Mouse (Mus musculus): Measurements from ENCODE around the gene Btnl6.
"Not testable (repeated sequence)": the region's sequence is repeated elsewhere in the genome, so short reads cannot be mapped to it uniquely, and the experiment has no call there.

The Btnl6 gene

DNA sequence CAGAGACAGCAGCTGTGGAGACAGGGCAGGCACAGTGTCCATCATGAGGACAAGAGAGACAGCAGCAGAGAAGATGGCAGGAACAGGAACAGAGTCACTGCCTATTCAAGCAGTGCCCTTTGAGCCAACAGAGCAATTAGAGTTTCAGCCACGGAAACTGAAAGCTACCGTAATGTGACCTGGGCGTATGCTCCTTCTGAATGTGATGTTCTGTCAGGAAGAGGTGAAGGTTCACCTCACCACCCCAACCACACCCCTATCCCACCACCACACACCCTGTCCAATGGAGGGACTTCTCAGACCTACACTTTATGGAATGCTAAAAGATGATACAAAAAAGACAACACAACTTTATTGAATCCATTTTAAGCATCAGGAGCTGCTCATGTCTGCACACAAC is 19.8 kb downstream of the Btnl6 start:
- DNase-seq (ENCODE audit: low spot score): not testable (repeated sequence)

DNA sequence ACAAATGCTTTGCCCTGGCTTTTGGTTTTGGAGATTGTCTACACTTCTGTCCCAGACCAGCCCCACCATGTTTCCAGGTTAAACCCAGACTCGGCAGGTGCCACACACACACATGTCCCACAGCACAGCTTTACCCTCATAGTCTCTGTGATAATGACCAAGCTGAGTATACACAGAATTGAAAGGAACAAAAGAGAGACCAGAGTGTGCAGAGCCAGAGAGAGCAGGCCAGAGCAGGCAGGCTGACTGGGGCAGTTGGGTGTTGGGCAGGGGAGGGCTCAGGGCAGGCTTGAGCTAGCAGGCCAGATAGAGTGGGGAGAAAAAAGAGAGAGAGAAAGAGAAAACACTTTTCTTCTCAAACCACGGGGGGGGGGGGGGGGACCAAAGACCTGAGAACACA is 20.6 kb downstream of the Btnl6 start:
- DNase-seq (ENCODE audit: low spot score): no peak

DNA sequence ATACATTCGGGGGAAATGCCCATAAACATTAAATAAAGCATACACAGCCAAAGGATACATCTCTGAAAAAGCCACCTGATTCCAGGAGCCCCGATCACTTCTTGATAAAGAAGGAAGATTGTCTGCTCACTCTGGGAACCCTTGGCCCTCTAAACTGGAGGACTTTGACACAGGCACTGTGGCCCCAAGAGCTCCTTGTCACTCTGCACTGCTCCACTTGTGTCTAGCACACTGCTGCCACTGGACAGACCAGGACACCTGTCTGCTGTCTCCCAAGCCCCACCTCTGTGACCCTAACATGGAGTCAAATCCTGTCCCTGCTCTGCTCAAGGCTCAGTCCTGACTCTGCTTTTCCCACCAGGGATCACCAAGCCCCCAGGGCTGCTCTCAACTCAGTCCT is 22.0 kb downstream of the Btnl6 start:
- DNase-seq (ENCODE audit: low spot score): not testable (repeated sequence)

DNA sequence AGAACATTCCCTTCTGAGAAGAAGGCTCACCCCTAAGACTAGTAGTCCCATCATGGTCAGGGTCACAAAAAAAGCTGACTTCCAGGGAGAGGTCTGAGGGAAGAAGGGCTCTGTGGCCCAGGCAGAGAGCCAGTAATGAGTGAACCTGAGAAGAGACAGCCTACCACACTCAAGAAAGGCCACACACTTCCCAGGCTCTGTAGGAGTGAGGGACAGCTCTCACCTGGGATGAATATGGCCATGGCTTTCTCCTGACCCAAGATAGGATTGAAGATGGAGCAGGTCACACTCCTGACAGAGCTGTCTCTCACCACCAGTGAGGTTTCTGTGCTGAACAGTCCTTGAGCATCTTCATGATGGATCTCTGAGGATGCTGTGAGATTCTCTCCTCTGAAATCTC is 24.4 kb downstream of the Btnl6 start:
- no peak for DNase-seq (ENCODE audit: low spot score)

DNA sequence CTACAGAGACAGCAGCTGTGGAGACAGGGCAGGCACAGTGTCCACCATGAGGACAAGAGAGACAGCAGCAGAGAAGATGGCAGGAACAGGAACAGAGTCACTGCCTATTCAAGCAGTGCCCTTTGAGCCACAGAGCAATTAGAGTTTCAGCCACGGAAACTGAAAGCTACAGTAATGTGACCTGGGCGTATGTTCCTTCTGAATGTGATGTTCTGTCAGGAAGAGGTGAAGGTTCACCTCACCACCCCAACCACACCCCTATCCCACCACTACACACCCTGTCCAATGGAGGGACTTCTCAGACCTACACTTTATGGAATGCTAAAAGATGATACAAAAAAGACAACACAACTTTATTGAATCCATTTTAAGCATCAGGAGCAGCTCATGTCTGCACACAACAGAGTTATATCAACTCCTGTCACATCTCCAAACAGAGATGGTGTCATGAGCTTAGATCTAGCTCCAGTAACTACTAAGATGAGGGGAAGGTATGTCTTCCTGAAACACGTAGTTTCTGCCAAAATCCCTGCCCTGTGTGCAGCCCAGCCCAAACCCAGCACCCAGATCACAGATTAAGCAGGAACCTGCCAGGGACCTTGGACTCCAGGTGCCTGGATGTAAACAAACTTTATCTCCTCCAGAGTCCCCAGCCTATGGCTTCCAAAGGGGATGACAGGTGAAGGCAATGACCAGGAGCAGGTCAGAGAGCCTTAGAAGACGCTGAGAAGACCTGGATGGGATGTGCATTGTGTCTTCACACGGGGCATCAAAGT is 39.7 kb downstream of the Btnl6 start, which contains the start of gene Btnl4:
TSS of gene Btnl4 (minus strand) at position 81 of the 776 bp plus-strand sequence.
- DNase-seq (ENCODE audit: low spot score): not testable (repeated sequence)

DNA sequence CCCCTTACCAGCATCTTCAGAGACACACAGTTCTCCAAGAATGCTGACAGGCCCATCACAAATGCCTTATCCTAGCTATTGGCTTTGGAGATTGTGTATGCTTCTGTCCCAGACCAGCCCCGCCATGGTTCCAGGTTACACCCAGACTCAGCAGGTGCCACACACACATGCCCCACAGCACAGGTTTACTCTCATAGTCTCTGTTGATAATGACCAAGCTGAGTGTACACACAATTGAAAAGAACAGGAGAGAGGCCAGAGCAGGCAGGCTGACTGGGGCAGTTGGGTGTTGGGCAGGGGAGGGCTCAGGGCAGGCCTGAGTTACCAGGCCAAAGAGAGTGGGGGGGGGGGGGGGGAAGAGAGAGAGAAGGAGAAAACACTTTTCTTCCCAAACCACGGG is 40.7 kb downstream of the Btnl6 start:
- no peak for DNase-seq (ENCODE audit: low spot score)

DNA sequence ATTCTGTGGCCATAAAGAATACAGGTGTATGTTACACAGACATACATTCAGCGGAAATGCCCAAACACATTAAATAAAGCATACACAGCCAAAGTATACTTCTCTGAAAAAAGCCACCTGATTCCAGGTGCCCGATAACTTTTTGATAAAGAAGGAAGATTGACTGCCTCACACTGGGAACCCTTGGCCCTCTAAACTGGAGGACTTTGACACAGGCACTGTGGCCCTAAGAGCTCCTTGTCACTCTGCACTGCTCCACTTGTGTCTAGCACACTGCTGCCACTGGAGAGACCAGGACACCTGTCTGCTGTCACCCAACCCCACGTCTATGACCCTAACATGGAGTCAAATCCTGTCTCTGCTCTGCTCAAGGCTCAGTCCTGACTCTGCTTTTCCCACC is 42.1 kb downstream of the Btnl6 start:
- DNase-seq (ENCODE audit: low spot score): no peak

DNA sequence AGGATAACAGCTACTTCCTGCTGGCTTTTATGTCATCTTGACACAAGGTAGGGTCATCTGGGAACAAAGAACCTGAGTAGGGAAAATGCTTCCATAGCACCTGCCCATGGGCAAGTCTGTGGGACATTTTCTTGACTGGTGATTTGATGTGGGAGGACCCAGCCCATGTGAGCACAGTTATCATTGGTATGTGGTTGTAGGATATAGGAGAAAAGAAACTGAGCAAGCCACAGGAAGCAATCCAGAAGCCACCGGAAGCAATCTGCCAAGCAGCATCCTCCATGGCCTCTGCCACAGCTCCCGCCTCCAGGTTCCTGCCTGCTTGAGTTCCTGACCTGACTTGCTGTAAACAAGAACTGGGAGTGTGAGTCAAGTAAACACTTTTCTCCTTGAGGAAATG is 46.7 kb downstream of the Btnl6 start:
- no peak for DNase-seq (ENCODE audit: low spot score)

DNA sequence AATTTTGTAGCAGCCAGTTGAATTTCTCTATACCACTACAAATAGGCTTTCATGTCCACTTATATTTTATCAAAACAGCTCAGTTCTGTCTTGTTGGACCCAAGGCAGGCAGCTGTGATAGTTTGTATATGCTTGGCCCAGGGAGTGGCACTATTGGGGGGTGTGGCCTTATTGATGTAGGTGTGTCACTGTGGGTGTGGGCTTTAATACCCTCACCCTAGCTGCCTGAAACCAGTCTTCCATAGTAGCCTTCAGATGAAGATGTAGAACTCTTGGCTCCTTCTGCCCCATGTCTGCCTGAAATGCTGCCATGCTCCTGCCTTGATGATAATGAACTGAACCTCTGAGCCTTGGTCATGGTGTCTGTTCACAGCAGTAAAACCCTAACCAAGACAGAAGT is 51.2 kb downstream of the Btnl6 start:
- DNase-seq (ENCODE audit: low spot score): not testable (repeated sequence)

DNA sequence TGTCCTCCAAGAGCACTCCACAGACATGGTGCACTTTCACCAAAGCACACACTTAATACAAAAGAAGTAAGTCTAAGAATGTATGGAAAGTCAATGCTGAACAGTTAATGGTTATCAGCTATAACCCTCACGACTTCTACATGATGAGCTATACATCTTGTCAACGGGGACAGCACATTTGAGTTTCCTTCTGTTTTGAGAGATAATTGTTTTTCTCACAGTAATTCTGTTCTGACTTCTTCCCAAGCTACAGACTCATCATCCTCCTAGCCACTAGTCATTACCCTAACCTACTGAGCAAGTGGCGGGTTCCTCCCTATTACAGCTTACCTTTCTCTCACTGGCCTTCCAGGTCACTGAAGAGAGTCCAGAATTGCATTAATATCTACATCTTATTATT is 57.9 kb downstream of the Btnl6 start:
- no peak for DNase-seq (ENCODE audit: low spot score)
